Mouse (Mus musculus): ENCODE data around the gene Mlec. TPM values are rescaled to one million over a fixed set of nuclear protein-coding genes. Genes with fewer than 3 reads are reported as not detected.
A peak's percentile ranks its signal among the peaks of the same experiment; 100 is the strongest.

Mlec gene
- polyA plus RNA-seq, 1 experiment from 2014 or later: 73.6 TPM

GRCm38 (mm10) chr5:115145976-115146746 lies 11.8 kb downstream of the Mlec start:
- no peak overlapping the region for H3K27ac ChIP-seq (replicated peaks)
- H3K9me3 ChIP-seq: peaks cover 9% of the 10 kb centered on the region; the same call in 1 of the 2 replicates
- 85% methylated on average over 6 of the region's 6 CpGs for WGBS
- H3K36me3 ChIP-seq (replicated peaks): peaks cover 95% of the 10 kb centered on the region
- H3K27me3 ChIP-seq (replicated peaks; ENCODE audit: low read depth, poor library complexity, severe bottlenecking): no peaks in the 10 kb centered on the region
- no peak overlapping the region for H3K4me3 ChIP-seq
- no peak for DNase-seq (ENCODE audit: low spot score)
- H3K4me1 ChIP-seq: peaks cover 15% of the 10 kb centered on the region

DNA sequence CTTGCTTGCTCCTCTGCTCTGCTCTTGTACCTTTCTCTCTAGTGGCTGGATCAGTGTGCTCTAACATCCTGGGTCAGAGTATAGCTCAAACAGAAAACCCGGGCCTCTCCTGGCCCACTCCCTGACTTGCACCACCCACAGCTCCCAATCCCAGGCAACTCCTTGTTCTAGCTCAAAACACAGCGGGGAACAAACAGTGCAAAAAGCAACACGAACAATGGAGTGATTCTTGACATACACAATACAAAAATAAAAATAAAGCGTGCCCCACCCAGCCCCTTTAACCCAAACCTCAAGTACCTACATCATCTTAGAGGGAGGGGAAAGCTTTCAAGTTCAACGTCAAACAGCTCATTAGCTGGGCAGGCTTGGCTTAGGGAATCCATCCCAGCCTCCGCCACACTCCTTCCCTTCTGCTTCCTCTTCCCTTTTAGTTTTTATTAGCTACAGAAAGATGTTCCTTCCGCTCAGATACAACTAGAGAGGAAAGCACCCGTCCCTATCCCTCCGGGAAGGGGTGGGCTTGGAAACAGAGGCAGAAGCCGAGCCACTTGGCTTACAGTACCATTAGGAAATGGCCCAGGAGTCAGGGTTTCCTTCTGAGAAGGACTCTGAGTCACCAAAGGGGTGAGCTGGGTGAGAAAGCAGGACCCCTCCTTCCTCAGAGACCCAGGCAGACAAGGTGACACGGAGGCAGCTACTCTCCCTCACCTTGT lies 12.6 kb downstream of the Mlec start:
- peaks cover 9% of the 10 kb centered on the region; the same call in 1 of the 2 replicates for H3K9me3 ChIP-seq
- WGBS: 85% methylated on average over 11 of the region's 11 CpGs

DNA sequence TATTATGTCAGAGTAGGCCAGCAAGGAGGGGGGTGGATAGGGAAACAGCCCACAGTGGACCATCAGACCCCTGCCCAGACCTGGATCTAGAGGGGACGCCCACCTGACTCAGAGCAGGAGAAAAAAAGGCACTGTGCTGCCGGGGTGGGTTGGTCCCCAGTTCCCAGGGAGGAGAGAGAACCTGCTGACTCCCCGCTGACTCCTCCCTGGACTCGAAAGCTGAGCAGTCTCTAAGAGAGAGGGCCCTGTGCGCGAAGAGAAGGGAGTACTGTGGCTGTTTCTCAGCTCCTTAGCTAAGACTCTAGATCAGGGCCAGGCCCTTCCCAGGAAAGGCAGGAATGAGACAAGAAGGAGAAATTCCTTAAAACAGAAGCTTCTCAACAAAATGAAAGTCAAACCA lies 13.5 kb downstream of the Mlec start:
- Histone ChIP-seq H3K36me3 (replicated peaks) (peaks cover 78% of the 10 kb centered on the region), H3K9me3 (peaks cover 3% of the 10 kb centered on the region; the same call in 1 of the 2 replicates), H3K27ac (replicated peaks) (no peak overlapping the region; the same call in 1 of the 2 replicates), H3K27me3 (replicated peaks; ENCODE audit: low read depth, poor library complexity, severe bottlenecking) (no peaks in the 10 kb centered on the region), H3K4me3 (no peak overlapping the region), H3K4me1 (peaks cover 20% of the 10 kb centered on the region)
- DNase-seq (ENCODE audit: low spot score): no peak
- WGBS: 74% methylated on average over 6 of the region's 6 CpGs

More for the DNA sequence above, 12.6 kb downstream of the Mlec start:
- no peak overlapping the region for H3K27ac ChIP-seq (replicated peaks)
- no peak for DNase-seq (ENCODE audit: low spot score)
- H3K36me3 ChIP-seq (replicated peaks): peaks cover 88% of the 10 kb centered on the region
- no peak overlapping the region for H3K4me3 ChIP-seq
- H3K27me3 ChIP-seq (replicated peaks; ENCODE audit: low read depth, poor library complexity, severe bottlenecking): no peaks in the 10 kb centered on the region
- peaks cover 20% of the 10 kb centered on the region for H3K4me1 ChIP-seq

DNA sequence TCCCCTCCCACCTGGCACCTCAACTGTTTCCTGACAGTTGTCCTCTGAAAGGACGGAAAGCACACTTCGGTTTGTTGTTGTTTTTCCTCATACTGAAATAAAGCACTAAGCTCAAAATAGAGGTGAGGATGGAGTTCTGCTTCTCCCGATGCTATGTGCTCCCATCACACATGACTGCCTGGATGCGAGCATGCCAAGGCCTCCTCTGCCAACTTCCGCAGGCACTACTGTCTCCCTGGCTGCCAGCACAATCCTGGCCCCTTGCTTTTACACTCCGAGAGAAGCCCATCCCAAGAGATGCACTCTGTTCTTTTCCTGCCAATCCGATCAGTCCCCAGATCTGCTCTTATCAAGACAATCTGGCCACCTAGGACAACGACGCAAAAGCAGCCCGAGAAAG lies 14.4 kb downstream of the Mlec start:
- no peak for DNase-seq (ENCODE audit: low spot score)
- peaks cover 69% of the 10 kb centered on the region for H3K36me3 ChIP-seq (replicated peaks)
- WGBS: 83% methylated on average over 10 of the region's 10 CpGs
- no peak overlapping the region for H3K27ac ChIP-seq (replicated peaks)
- no peak overlapping the region for H3K4me3 ChIP-seq
- H3K4me1 ChIP-seq: peaks cover 25% of the 10 kb centered on the region
- no peaks in the 10 kb centered on the region for H3K9me3 ChIP-seq
- no peaks in the 10 kb centered on the region for H3K27me3 ChIP-seq (replicated peaks; ENCODE audit: low read depth, poor library complexity, severe bottlenecking)

DNA sequence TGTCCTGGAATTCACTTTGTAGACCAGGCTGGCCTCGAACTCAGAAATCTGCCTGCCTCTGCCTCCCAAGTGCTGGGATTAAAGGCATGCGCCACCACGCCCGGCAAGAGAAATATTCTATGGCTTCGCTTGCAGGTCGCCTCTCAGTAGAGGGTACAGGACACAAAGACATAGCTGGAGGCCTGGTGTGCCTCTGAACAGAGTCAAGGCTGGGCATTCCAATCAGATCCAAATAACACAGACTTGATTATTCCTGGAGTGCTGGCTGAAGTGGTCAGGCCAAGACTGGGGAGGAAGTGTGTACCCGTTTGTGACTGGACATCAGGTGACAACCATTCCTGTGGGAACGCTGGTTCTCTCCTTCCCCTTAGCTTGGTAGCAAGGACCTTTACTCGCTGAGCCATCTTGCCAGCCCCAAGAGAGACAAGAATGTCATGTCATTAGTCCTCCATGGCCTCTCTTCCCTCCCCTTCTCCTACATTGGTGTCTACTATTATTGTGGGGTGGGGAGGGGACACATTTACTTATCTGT lies 15.7 kb downstream of the Mlec start:
- WGBS: 93% methylated on average over 9 of the region's 9 CpGs
- H3K36me3 ChIP-seq (replicated peaks): peaks cover 56% of the 10 kb centered on the region

DNA sequence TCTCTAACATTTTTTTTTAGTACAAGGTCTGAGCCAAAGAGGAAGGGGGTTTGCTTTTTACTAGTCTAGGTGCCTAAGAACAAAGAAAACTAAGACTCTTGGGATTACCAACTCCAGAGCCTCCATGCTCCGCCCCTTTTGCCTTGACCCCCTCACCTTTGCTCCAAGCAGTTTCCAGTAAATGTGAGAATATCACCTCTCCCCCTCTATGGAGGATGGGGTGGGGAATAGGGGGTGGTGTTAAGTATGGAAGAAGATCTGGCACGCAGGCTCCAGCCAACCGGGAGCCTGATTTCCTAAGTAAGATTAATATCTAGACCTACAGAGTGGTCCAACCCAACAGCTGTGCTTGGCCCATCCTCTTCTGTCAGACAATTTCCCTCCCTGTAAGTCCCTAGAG lies 17.3 kb downstream of the Mlec start:
- Histone ChIP-seq H3K4me1 (peaks cover 25% of the 10 kb centered on the region), H3K27ac (replicated peaks) (no peak overlapping the region), H3K27me3 (replicated peaks; ENCODE audit: low read depth, poor library complexity, severe bottlenecking) (peaks cover 5% of the 10 kb centered on the region; the same call in 1 of the 2 replicates), H3K36me3 (replicated peaks) (peaks cover 41% of the 10 kb centered on the region), H3K9me3 (no peaks in the 10 kb centered on the region), H3K4me3 (no peak overlapping the region)
- 78% methylated on average over 3 of the region's 3 CpGs for WGBS
- no peak for DNase-seq (ENCODE audit: low spot score)

More for the DNA sequence above, 15.7 kb downstream of the Mlec start:
- H3K4me3 ChIP-seq: no peak overlapping the region
- DNase-seq (ENCODE audit: low spot score): no peak
- H3K4me1 ChIP-seq: peaks cover 25% of the 10 kb centered on the region
- no peak overlapping the region for H3K27ac ChIP-seq (replicated peaks)
- H3K27me3 ChIP-seq (replicated peaks; ENCODE audit: low read depth, poor library complexity, severe bottlenecking): 0 out of 2 replicates have a peak, but pooled peaks cover 5% of the 10 kb centered on the region
- H3K9me3 ChIP-seq: no peaks in the 10 kb centered on the region

- DNase-seq (ENCODE audit: low spot score): no peak
- WGBS: 68% methylated on average over 4 of the region's 4 CpGs
- Histone ChIP-seq H3K27ac (replicated peaks) (no peak overlapping the region), H3K4me3 (no peak overlapping the region), H3K36me3 (replicated peaks) (peaks cover 25% of the 10 kb centered on the region), H3K4me1 (peaks cover 28% of the 10 kb centered on the region), H3K27me3 (replicated peaks; ENCODE audit: low read depth, poor library complexity, severe bottlenecking) (peaks cover 5% of the 10 kb centered on the region; the same call in 1 of the 2 replicates), H3K9me3 (no peaks in the 10 kb centered on the region)
Measured at GRCm38 (mm10) chr5:115139124-115139523, 18.9 kb downstream of the Mlec start.

- Histone ChIP-seq H3K36me3 (replicated peaks) (peaks cover 33% of the 10 kb centered on the region), H3K4me1 (peaks cover 26% of the 10 kb centered on the region), H3K9me3 (no peaks in the 10 kb centered on the region), H3K4me3 (peak within 1 kb of the TSS; percentile 98), H3K27ac (replicated peaks) (peak within 1 kb of the TSS; percentile 91), H3K27me3 (replicated peaks; ENCODE audit: low read depth, poor library complexity, severe bottlenecking) (peaks cover 5% of the 10 kb centered on the region; the same call in 1 of the 2 replicates)
- WGBS: under 1% methylated on average over 81 of the region's 81 CpGs
- peak; percentile 94 for DNase-seq (ENCODE audit: low spot score)
Measured at GRCm38 (mm10) chr5:115134234-115135165, 23.5 kb downstream of the Mlec start, which contains the start of gene Unc119b. Gene Unc119b, minus strand, starts transcription at chr5:115134975.

DNA sequence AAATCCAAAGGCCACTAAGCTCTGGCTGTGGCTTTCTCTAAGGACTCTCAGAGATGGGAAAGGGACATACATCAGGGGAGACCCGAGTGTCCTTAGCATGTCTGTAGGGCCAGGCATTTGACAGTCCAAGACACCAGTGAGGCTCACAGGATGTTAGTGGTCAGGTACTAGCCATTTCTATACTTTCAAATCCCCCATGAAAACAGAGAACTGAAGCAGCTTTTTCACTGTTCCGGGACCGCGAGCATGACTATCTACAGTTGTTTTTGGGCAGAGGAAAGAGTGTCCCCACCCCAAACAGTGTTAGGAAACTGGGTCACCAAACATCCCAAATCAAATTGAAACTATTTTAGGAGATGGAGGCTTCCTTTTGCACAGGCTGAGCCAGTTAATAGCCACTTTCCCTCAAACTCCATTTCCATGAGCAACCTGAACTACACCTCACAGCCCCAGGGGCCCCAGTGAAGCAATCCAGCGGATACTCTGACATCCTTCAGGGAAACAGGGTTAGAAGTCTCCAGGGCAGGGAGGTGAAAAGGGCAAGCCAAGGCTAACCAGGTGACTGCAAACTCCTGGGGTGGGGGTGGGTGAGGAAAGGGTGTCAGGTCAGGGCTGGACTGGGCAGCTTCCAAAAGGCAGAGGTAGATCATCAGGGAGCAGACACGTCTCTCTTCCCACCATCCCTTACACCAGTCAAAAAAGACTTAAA lies 24.5 kb downstream of the Mlec start:
- no peaks in the 10 kb centered on the region for H3K9me3 ChIP-seq
- H3K36me3 ChIP-seq (replicated peaks): peaks cover 43% of the 10 kb centered on the region
- 60% methylated on average over 6 of the region's 6 CpGs for WGBS
- peaks cover 5% of the 10 kb centered on the region; the same call in 1 of the 2 replicates for H3K27me3 ChIP-seq (replicated peaks; ENCODE audit: low read depth, poor library complexity, severe bottlenecking)
- H3K4me3 ChIP-seq: peak overlapping the region; percentile 98
- H3K4me1 ChIP-seq: peaks cover 21% of the 10 kb centered on the region
- peak overlapping the region; percentile 91 for H3K27ac ChIP-seq (replicated peaks)
- DNase-seq (ENCODE audit: low spot score): no peak

GRCm38 (mm10) chr5:115132465-115132864 lies 25.5 kb downstream of the Mlec start:
- Histone ChIP-seq H3K27me3 (replicated peaks; ENCODE audit: low read depth, poor library complexity, severe bottlenecking) (peaks cover under 1% of the 10 kb centered on the region; the same call in 1 of the 2 replicates), H3K4me3 (peak overlapping the region; percentile 98; the same call in 1 of the 2 replicates), H3K27ac (replicated peaks) (no peak overlapping the region), H3K36me3 (replicated peaks) (peaks cover 53% of the 10 kb centered on the region), H3K9me3 (no peaks in the 10 kb centered on the region), H3K4me1 (peaks cover 21% of the 10 kb centered on the region)
- DNase-seq (ENCODE audit: low spot score): no peak
- 92% methylated on average over 8 of the region's 8 CpGs for whole genome bisulfite sequencing

DNA sequence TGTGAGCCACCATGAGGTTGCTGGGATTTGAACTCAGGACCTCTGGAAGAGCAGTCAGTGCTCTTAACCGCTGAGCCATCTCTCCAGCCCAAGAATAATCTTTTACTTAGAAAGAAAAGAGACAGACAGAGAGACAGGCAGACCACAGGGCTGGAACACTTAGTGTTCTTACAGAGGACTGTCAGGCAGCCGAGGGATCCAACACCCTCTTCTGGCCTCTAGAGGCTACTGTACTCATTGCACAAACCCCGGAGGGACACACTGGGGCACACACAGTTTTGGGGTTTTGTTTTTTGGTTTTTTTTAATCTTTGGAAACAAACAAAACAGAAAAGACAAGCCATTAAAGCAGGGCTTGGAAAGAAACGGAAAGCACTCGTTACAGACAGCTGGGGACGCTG lies 28.7 kb downstream of the Mlec start:
- H3K27ac ChIP-seq (replicated peaks): no peak overlapping the region
- H3K27me3 ChIP-seq (replicated peaks; ENCODE audit: low read depth, poor library complexity, severe bottlenecking): no peaks in the 10 kb centered on the region
- peaks cover 84% of the 10 kb centered on the region for H3K36me3 ChIP-seq (replicated peaks)
- no peak overlapping the region for H3K4me3 ChIP-seq
- H3K4me1 ChIP-seq: peaks cover 32% of the 10 kb centered on the region
- no peak for DNase-seq (ENCODE audit: low spot score)
- 87% methylated on average over 6 of the region's 6 CpGs for WGBS
- no peaks in the 10 kb centered on the region for H3K9me3 ChIP-seq
